Mouse (Mus musculus) forebrain, postnatal 0 days (tissue): ENCODE results near the gene 2310039H08Rik. TPM values are rescaled to one million over a fixed set of nuclear protein-coding genes. Genes with fewer than 3 reads are reported as not detected.

ENCODE experiments used
- ATAC-seq: fragments of 200-750 bp; cut with Nextera tagmentation; 2 replicates; pipeline ENCODE4 v1.8.0; 2017; ENCODE audit warnings: mild to moderate bottlenecking, moderate library complexity
- DNase-seq: peaks from one replicate; pipeline ENCODE4 v3.0.0-alpha.2; 2015
- H3K27ac ChIP-seq: fragments of 300-500 bp; sonication (generic); 2 replicates; pipeline ENCODE4 v1.5.1; 2014; ENCODE audit warnings: low read depth, mild to moderate bottlenecking, antibody characterized with exemption, low read length, moderate library complexity, mixed read lengths
- H3K27me3 ChIP-seq: fragments of 300-500 bp; sonication (generic); 2 replicates; pipeline ENCODE4 v1.6.1; 2014; ENCODE audit warnings: mild to moderate bottlenecking, low read length, mixed read lengths; ENCODE audit not compliant: insufficient read depth
- H3K36me3 ChIP-seq: fragments of 300-500 bp; sonication (generic); 2 replicates; pipeline ENCODE4 v1.6.1; 2014; ENCODE audit warnings: mild to moderate bottlenecking, moderate library complexity; ENCODE audit not compliant: insufficient read depth
- H3K4me1 ChIP-seq: fragments of 300-500 bp; sonication (generic); 2 replicates; pipeline ENCODE4 v1.6.1; 2014; ENCODE audit warnings: antibody characterized with exemption; ENCODE audit not compliant: insufficient read depth
- H3K4me2 ChIP-seq: fragments of 300-500 bp; sonication (generic); 2 replicates; pipeline ENCODE4 v1.6.1; 2014; ENCODE audit warnings: low read depth, mild to moderate bottlenecking, moderate library complexity
- H3K4me3 ChIP-seq: fragments of 300-500 bp; sonication (generic); 2 replicates; pipeline ENCODE4 v1.5.1; 2014; ENCODE audit warnings: low read depth, low read length, mixed read lengths
- H3K9ac ChIP-seq: fragments of 300-500 bp; sonication (generic); 2 replicates; pipeline ENCODE4 v1.6.1; 2014; ENCODE audit warnings: mild to moderate bottlenecking
- H3K9me3 ChIP-seq: fragments of 300-500 bp; sonication (generic); 2 replicates; pipeline ENCODE4 v1.6.1; 2016; ENCODE audit warnings: low read length
- CTCF ChIP-seq: sonication (generic); IDR thresholded peaks from 2 replicates; pipeline ENCODE4 v1.5.1; 2016; ENCODE audit warnings: antibody characterized with exemption, control low read depth, low read depth
- WGBS: fragments of 180-500 bp; shearing (Covaris S2); extraction: QIAGEN DNeasy Blood & Tissue Kit; methylation state at CpG from one replicate; pipeline ENCODE4 v1.1.7; 2014; 5-methylcytosine and 5-hydroxymethylcytosine counted together
- polyA plus RNA-seq: library from polyadenylated mRNA; unstranded; fragments of >200 nt; fragmentation: Nextera tagmentation; extraction: Ambion mirVana; gene quantifications from 2 replicates; pipeline ENCODE4 v1.2.1, GENCODE M21; 2015
- total RNA-seq: library from RNA; depleted of rRNA; stranded (reverse); fragments of >200 nt; gene quantifications from 2 replicates; pipeline ENCODE4 v1.2.3, GENCODE M21; 2014; rRNA removed

Gene 2310039H08Rik
- total and polyA plus RNA-seq, 2 experiments from 2014 or later = 42.7 to 67.1 TPM

DNA sequence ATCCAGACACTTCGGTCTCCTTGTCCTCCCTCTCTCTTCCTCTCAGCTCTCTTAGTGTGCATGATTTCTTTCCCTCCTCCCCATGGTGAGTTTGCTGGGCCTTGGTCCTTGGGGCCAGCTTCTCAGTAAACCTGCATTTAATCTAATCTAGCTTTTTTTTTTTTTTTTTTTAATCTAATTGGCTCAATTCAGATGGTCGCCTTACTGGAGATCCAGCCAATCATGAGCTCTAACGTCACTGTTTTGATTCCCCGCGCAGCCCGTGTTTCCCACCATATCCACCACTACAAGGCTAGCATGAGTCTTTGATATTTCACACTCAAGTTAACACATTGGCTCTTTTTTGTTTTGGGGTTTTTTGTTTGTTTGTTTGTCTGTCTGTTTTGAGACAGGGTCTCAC lies 42.1 kb downstream of the 2310039H08Rik start:
- H3K27me3 ChIP-seq = no peaks in the 10 kb centered on the region
- no peak overlapping the region for H3K4me2 ChIP-seq
- H3K9ac ChIP-seq = no peak overlapping the region
- DNase-seq = no peak
- no peak for ATAC-seq
- H3K27ac ChIP-seq = no peak overlapping the region
- H3K9me3 ChIP-seq = no peaks in the 10 kb centered on the region
- peaks cover 68% of the 10 kb centered on the region for H3K36me3 ChIP-seq
- no peak overlapping the region for H3K4me3 ChIP-seq
- no peak for TF ChIP-seq CTCF
- 84% methylated on average over 6 of the region's 6 CpGs for whole genome bisulfite sequencing
- H3K4me1 ChIP-seq = no peaks in the 10 kb centered on the region

GRCm38 (mm10) chr17:46816306-46816705 lies 43.9 kb downstream of the 2310039H08Rik start:
- peaks cover 66% of the 10 kb centered on the region for H3K36me3 ChIP-seq
- no peaks in the 10 kb centered on the region for H3K9me3 ChIP-seq
- no peak overlapping the region for H3K27ac ChIP-seq
- no peak for TF ChIP-seq CTCF
- H3K9ac ChIP-seq = no peak overlapping the region
- no peaks in the 10 kb centered on the region for H3K27me3 ChIP-seq
- H3K4me2 ChIP-seq = no peak overlapping the region
- DNase-seq (no peak), ATAC-seq (no peak)
- WGBS = 79% methylated on average over 13 of the region's 13 CpGs
- H3K4me3 ChIP-seq = no peak overlapping the region
- H3K4me1 ChIP-seq = no peaks in the 10 kb centered on the region

DNA sequence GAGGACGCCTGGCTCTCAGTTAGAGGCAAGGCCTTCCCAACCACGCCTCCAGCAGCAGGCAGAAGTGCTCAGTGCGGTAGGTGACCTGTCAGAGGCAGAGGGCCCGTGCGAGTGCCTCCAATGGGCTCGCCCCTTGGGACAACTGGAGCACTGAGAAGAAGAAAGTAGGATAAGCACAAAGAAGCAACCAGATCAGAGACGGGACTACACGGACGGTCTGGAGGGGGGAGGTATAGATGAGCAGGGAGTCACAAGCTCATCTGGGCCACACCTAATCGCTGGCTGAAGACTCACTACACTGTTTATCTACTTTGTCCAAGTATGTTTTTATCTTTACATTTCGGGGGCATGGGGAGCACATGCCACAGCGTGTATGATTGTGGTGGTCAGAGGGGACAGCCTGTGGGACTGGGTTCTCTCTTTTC lies 45.3 kb downstream of the 2310039H08Rik start:
- Histone ChIP-seq H3K4me3 (no peak overlapping the region), H3K4me1 (no peaks in the 10 kb centered on the region), H3K27ac (no peak overlapping the region), H3K27me3 (no peaks in the 10 kb centered on the region), H3K9me3 (no peaks in the 10 kb centered on the region), H3K9ac (no peak overlapping the region), H3K36me3 (peaks cover 60% of the 10 kb centered on the region), H3K4me2 (no peak overlapping the region)
- DNase-seq (no peak), ATAC-seq (no peak)
- TF ChIP-seq CTCF = no peak
- WGBS = 88% methylated on average over 12 of the region's 12 CpGs

DNA sequence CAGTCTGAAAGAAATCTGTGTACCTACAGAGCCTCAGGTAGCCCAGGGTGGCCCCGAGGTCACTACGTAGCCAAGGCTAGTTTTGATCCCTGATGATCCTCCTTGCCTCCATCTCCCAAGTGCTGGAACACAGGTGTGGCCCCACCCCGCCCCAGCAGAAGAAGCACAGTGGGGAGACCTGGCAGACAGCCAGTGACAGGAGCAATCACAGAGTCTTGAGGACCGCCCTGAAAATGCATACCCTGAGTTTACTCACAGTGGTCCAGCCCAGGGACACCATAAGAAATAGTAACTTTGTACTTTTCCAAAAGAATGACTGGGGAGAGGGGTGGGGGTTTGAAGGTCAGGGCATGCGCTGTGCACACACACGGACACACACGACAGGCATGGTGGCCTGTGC lies 48.2 kb downstream of the 2310039H08Rik start:
- H3K4me3 ChIP-seq = no peak overlapping the region
- TF ChIP-seq CTCF = no peak
- no peaks in the 10 kb centered on the region for H3K27me3 ChIP-seq
- WGBS = 94% methylated on average over 7 of the region's 7 CpGs
- H3K9me3 ChIP-seq = no peaks in the 10 kb centered on the region
- H3K4me2 ChIP-seq = no peak overlapping the region
- ATAC-seq = no peak
- no peaks in the 10 kb centered on the region for H3K4me1 ChIP-seq
- DNase-seq = no peak
- H3K9ac ChIP-seq = no peak overlapping the region
- peaks cover 72% of the 10 kb centered on the region for H3K36me3 ChIP-seq
- H3K27ac ChIP-seq = no peak overlapping the region

Other genes starting within 250 kb of the 2310039H08Rik start
- 31.9 and 44.4 TPM in 2 replicates for gene Cul9, start 226.2 kb upstream of the 2310039H08Rik start, total RNA-seq
- gene Cul9, start 226.2 kb upstream of the 2310039H08Rik start, polyA plus RNA-seq = 9.7 and 13.7 TPM in 2 replicates
- gene Srf, start 216.5 kb upstream of the 2310039H08Rik start, total RNA-seq = 47.2 and 57.0 TPM in 2 replicates
- gene Srf, start 216.5 kb upstream of the 2310039H08Rik start, polyA plus RNA-seq = 2.3 and 2.4 TPM in 2 replicates
- gene Ptk7, start 143.1 kb upstream of the 2310039H08Rik start, total RNA-seq = 42.4 and 56.6 TPM in 2 replicates
- gene Ptk7, start 143.1 kb upstream of the 2310039H08Rik start, polyA plus RNA-seq = 18.9 and 19.7 TPM in 2 replicates
- 31.2 and 32.7 TPM in 2 replicates for gene Klc4, start 126.6 kb upstream of the 2310039H08Rik start, total RNA-seq
- 20.3 and 21.3 TPM in 2 replicates for gene Klc4, start 126.6 kb upstream of the 2310039H08Rik start, polyA plus RNA-seq
- 51.4 and 62.9 TPM in 2 replicates for gene Mrpl2, start 126.4 kb upstream of the 2310039H08Rik start, total RNA-seq
- 96.2 and 111 TPM in 2 replicates for gene Mrpl2, start 126.4 kb upstream of the 2310039H08Rik start, polyA plus RNA-seq
- 77.0 and 89.9 TPM in 2 replicates for gene Cul7, start 122.3 kb upstream of the 2310039H08Rik start, total RNA-seq
- 20.6 and 24.0 TPM in 2 replicates for gene Cul7, start 122.3 kb upstream of the 2310039H08Rik start, polyA plus RNA-seq
- 29.7 and 31.1 TPM in 2 replicates for gene Rrp36, start 98.3 kb upstream of the 2310039H08Rik start, total RNA-seq
- 39.4 and 52.1 TPM in 2 replicates for gene Rrp36, start 98.3 kb upstream of the 2310039H08Rik start, polyA plus RNA-seq
- 124 and 169 TPM in 2 replicates for gene Mea1, start 93.8 kb upstream of the 2310039H08Rik start, total RNA-seq
- gene Mea1, start 93.8 kb upstream of the 2310039H08Rik start, polyA plus RNA-seq = 280 and 286 TPM in 2 replicates
- 71.1 and 77.3 TPM in 2 replicates for gene Klhdc3, start 91.7 kb upstream of the 2310039H08Rik start, total RNA-seq
- gene Klhdc3, start 91.7 kb upstream of the 2310039H08Rik start, polyA plus RNA-seq = 207 and 211 TPM in 2 replicates
- gene Ppp2r5d, start 67.5 kb upstream of the 2310039H08Rik start, total RNA-seq = 90.5 and 103 TPM in 2 replicates
- 85.5 and 93.5 TPM in 2 replicates for gene Ppp2r5d, start 67.5 kb upstream of the 2310039H08Rik start, polyA plus RNA-seq
- 36.5 and 37.9 TPM in 2 replicates for gene Pex6, start 61.2 kb upstream of the 2310039H08Rik start, total RNA-seq
- 19.6 TPM in 2 replicates for gene Pex6, start 61.2 kb upstream of the 2310039H08Rik start, polyA plus RNA-seq
- gene Gnmt, start 43.5 kb upstream of the 2310039H08Rik start, total RNA-seq = not detected in 2 replicates
- gene Gnmt, start 43.5 kb upstream of the 2310039H08Rik start, polyA plus RNA-seq = 1.4 and 2.1 TPM in 2 replicates
- 69.0 and 77.2 TPM in 2 replicates for gene Cnpy3, start 20.4 kb upstream of the 2310039H08Rik start, total RNA-seq
- 68.2 and 69.5 TPM in 2 replicates for gene Cnpy3, start 20.4 kb upstream of the 2310039H08Rik start, polyA plus RNA-seq
- not detected in 2 replicates for gene Ptcra, start 8.9 kb upstream of the 2310039H08Rik start, total RNA-seq
- gene Ptcra, start 8.9 kb upstream of the 2310039H08Rik start, polyA plus RNA-seq = 0.23 TPM in 1 of 2 replicates, not detected in the other
- gene Rpl7l1, start 10.0 kb downstream of the 2310039H08Rik start, total RNA-seq = 62.9 and 64.4 TPM in 2 replicates
- 73.4 and 83.1 TPM in 2 replicates for gene Rpl7l1, start 10.0 kb downstream of the 2310039H08Rik start, polyA plus RNA-seq
- gene Bicral, start 85.8 kb downstream of the 2310039H08Rik start, total RNA-seq = 17.4 and 36.7 TPM in 2 replicates
- gene Bicral, start 85.8 kb downstream of the 2310039H08Rik start, polyA plus RNA-seq = 3.8 and 6.7 TPM in 2 replicates
- gene Tbcc, start 118.0 kb downstream of the 2310039H08Rik start, total RNA-seq = 46.2 and 63.4 TPM in 2 replicates
- gene Tbcc, start 118.0 kb downstream of the 2310039H08Rik start, polyA plus RNA-seq = 52.2 and 53.0 TPM in 2 replicates
- 0.14 TPM in 1 of 2 replicates, not detected in the other for gene Prph2, start 137.8 kb downstream of the 2310039H08Rik start, total RNA-seq
- not detected in 2 replicates for gene Prph2, start 137.8 kb downstream of the 2310039H08Rik start, polyA plus RNA-seq
- gene Ubr2, start 237.9 kb downstream of the 2310039H08Rik start, total RNA-seq = 22.0 and 23.1 TPM in 2 replicates
- gene Ubr2, start 237.9 kb downstream of the 2310039H08Rik start, polyA plus RNA-seq = 4.3 and 7.8 TPM in 2 replicates